Mouse (Mus musculus): ENCODE results near the gene Nos3. TPM values are rescaled to one million over a fixed set of nuclear protein-coding genes. Genes with fewer than 3 reads are reported as not detected.

The Nos3 gene
- total and polyA plus RNA-seq, 3 experiments = 0.30 to 0.36 (median 0.31) TPM

- Histone ChIP-seq H3K79me2 (replicated peaks; ENCODE audit: control insufficient read depth, extremely low read depth, insufficient read depth, poor library complexity, severe bottlenecking) (no peaks in the 10 kb centered on the region), H3K9ac (ENCODE audit: insufficient read depth, low read depth) (no peak overlapping the region), H3K36me3 (replicated peaks in 1 of 2; ENCODE audit: control insufficient read depth in 1 of 2, insufficient read depth in 1 of 2, low read length in 1 of 2) (peaks cover 44 to 82% of the 10 kb centered on the region in 2 experiments), H3K4me3 (replicated peaks in 1 of 3; ENCODE audit: low read depth in 2 of 3, low read length in 2 of 3, poor library complexity in 1 of 3) (no peak overlapping the region), H3K4me2 (ENCODE audit: insufficient read depth, low read depth, poor library complexity, severe bottlenecking) (no peak overlapping the region), H3K9me3 (replicated peaks; ENCODE audit: low read length) (no peaks in the 10 kb centered on the region), H3K27ac (ENCODE audit: insufficient read depth, low read depth) (no peak overlapping the region), H3K27me3 (replicated peaks) (no peaks in the 10 kb centered on the region), H3K4me1 (ENCODE audit: control insufficient read depth in 1 of 2, insufficient read depth in 2 of 2) (peaks cover 6 to 27% of the 10 kb centered on the region in 2 experiments)
- in situ Hi-C loops (cut with MboI; ENCODE audit: low pct_ligation_motif_present, low pct_unique_long_range_greater_than_20kb, low sequenced_read_pairs) (no loop called here), dilution Hi-C loops (cut with MboI; ENCODE audit: extremely low pct_ligation_motif_present, extremely low pct_unique_long_range_greater_than_20kb, low sequenced_read_pairs) (no loop called here)
- no peak for DNase-seq (ENCODE audit: extremely low read depth)
- TF ChIP-seq MAZ (IDR thresholded peaks at IDR 0.05; ENCODE audit: low read depth, low read length) (no peak), CHD2 (IDR thresholded peaks at IDR 0.05; ENCODE audit: low read length) (no peak), NRF1 (IDR thresholded peaks at IDR 0.05; ENCODE audit: low read depth, low read length) (no peak), JUND (conservative IDR thresholded peaks at IDR 0.05; ENCODE audit: low read depth, low read length) (no peak), USF1 (IDR thresholded peaks at IDR 0.05; ENCODE audit: low read depth, low read length) (no peak), RAD21 (IDR thresholded peaks at IDR 0.05; ENCODE audit: low read depth, low read length) (no peak), CTCF (conservative IDR thresholded peaks at IDR 0.05 in 1 of 2, IDR thresholded peaks at IDR 0.05 in 1 of 2; ENCODE audit: low read depth in 2 of 2, low read length in 2 of 2) (no peak), RCOR1 (conservative IDR thresholded peaks at IDR 0.05; ENCODE audit: low read depth, low read length) (no peak), SIN3A (IDR thresholded peaks at IDR 0.05; ENCODE audit: low read length) (no peak), UBTF (IDR thresholded peaks at IDR 0.05; ENCODE audit: low read depth, low read length) (no peak), MAX (IDR thresholded peaks at IDR 0.05; ENCODE audit: low read length) (no peak), GABPA (IDR thresholded peaks at IDR 0.05; ENCODE audit: insufficient replicate concordance, low read depth, low read length) (no peak), NELFE (IDR thresholded peaks at IDR 0.05; ENCODE audit: low read depth, low read length) (no peak), HCFC1 (IDR thresholded peaks at IDR 0.05; ENCODE audit: low read depth, low read length) (no peak), PAX5 (IDR thresholded peaks at IDR 0.05; ENCODE audit: low read length) (no peak), MYC (IDR thresholded peaks at IDR 0.05; ENCODE audit: low read depth, low read length) (no peak), MAFK (IDR thresholded peaks at IDR 0.05; ENCODE audit: insufficient replicate concordance, low read length) (no peak)
Observed at GRCm38 (mm10) chr5:24401969-24402368, 37.4 kb downstream of the Nos3 start.

GRCm38 (mm10) chr5:24404594-24405360 is 40.2 kb downstream of the Nos3 start:
- H3K9ac ChIP-seq (ENCODE audit: insufficient read depth, low read depth) = no peak overlapping the region
- H3K4me1 ChIP-seq (ENCODE audit: control insufficient read depth in 1 of 2, insufficient read depth in 2 of 2) = peaks cover 0 to 13% of the 10 kb centered on the region in 2 experiments; a peak in 2 of 4 replicates
- TF ChIP-seq HCFC1 (IDR thresholded peaks at IDR 0.05; ENCODE audit: low read depth, low read length) (no peak), MYC (IDR thresholded peaks at IDR 0.05; ENCODE audit: low read depth, low read length) (no peak)
- H3K27ac ChIP-seq (ENCODE audit: insufficient read depth, low read depth) = no peak overlapping the region
- no peaks in the 10 kb centered on the region for H3K79me2 ChIP-seq (replicated peaks; ENCODE audit: control insufficient read depth, extremely low read depth, insufficient read depth, poor library complexity, severe bottlenecking)
- no peak overlapping the region for H3K4me3 ChIP-seq (replicated peaks in 1 of 3; ENCODE audit: low read depth in 2 of 3, low read length in 2 of 3, poor library complexity in 1 of 3)
- H3K36me3 ChIP-seq (replicated peaks in 1 of 2; ENCODE audit: control insufficient read depth in 1 of 2, insufficient read depth in 1 of 2, low read length in 1 of 2) = peaks cover 64 to 98% of the 10 kb centered on the region in 2 experiments
- H3K9me3 ChIP-seq (replicated peaks; ENCODE audit: low read length) = no peaks in the 10 kb centered on the region
- peak; percentile 34 for DNase-seq (ENCODE audit: extremely low read depth)
- in situ Hi-C loops (cut with MboI; ENCODE audit: low pct_ligation_motif_present, low pct_unique_long_range_greater_than_20kb, low sequenced_read_pairs) = no loop called here
- no peak overlapping the region for H3K4me2 ChIP-seq (ENCODE audit: insufficient read depth, low read depth, poor library complexity, severe bottlenecking)
- no peaks in the 10 kb centered on the region for H3K27me3 ChIP-seq (replicated peaks)
- dilution Hi-C loops (cut with MboI; ENCODE audit: extremely low pct_ligation_motif_present, extremely low pct_unique_long_range_greater_than_20kb, low sequenced_read_pairs) = no loop called here

Measured in CH12.LX (cell line).